Mouse (Mus musculus) hematopoietic stem cell, adult 5-6 weeks (primary cell): ENCODE results near the gene Rhoj. TPM values are rescaled to one million over a fixed set of nuclear protein-coding genes. Genes with fewer than 3 reads are reported as not detected.
A peak's percentile ranks its signal among the peaks of the same experiment; 100 is the strongest.

Source experiments
- ATAC-seq, 2 experiments: fragments of 125-278 bp in 1 of 2; replicated peaks in 1 of 2; 2 replicates each; pipeline ENCODE4 v1.8.0; 2016 to 2017; ENCODE audit warnings: inconsistent platforms in 2 of 2, mild to moderate bottlenecking in 2 of 2, moderate number of reproducible peaks in 2 of 2, low read depth in 1 of 2, moderate TSS enrichment in 1 of 2; ENCODE audit not compliant: low FRiP score in 2 of 2, poor library complexity in 2 of 2, severe bottlenecking in 2 of 2, insufficient read depth in 1 of 2, low TSS enrichment in 1 of 2
- total RNA-seq: library from RNA; stranded (forward); fragments of 172-1452, 232-1000 nt; gene quantifications from 2 replicates; pipeline ENCODE4 v1.2.3, GENCODE M21; 2017

Rhoj gene
- total RNA-seq, 1 experiment from 2014 or later, result 1.0 TPM

GRCm38 (mm10) chr12:75374437-75374836 is 66.3 kb downstream of the Rhoj start:
- ATAC-seq, result no peak

- no peak for ATAC-seq
Observed at GRCm38 (mm10) chr12:75375060-75375459, 66.9 kb downstream of the Rhoj start.

GRCm38 (mm10) chr12:75376126-75376525 is 68.0 kb downstream of the Rhoj start:
- ATAC-seq, result no peak

GRCm38 (mm10) chr12:75386731-75387130 is 78.6 kb downstream of the Rhoj start:
- ATAC-seq, result no peak

- no peak for ATAC-seq
Observed at GRCm38 (mm10) chr12:75387156-75387555, 79.0 kb downstream of the Rhoj start.

- no peak for ATAC-seq
Observed at GRCm38 (mm10) chr12:75387846-75388245, 79.7 kb downstream of the Rhoj start.

GRCm38 (mm10) chr12:75388521-75388920 is 80.4 kb downstream of the Rhoj start:
- no peak for ATAC-seq

- ATAC-seq, result no peak
Observed at GRCm38 (mm10) chr12:75389308-75390135, 81.4 kb downstream of the Rhoj start.

- no peak for ATAC-seq
Observed at GRCm38 (mm10) chr12:75391526-75391925, 83.4 kb downstream of the Rhoj start.

- ATAC-seq, result no peak
Observed at GRCm38 (mm10) chr12:75394011-75394773, 86.1 kb downstream of the Rhoj start.

GRCm38 (mm10) chr12:75396616-75397015 is 88.5 kb downstream of the Rhoj start:
- no peak for ATAC-seq

GRCm38 (mm10) chr12:75397077-75397476 is 89.0 kb downstream of the Rhoj start:
- no peak for ATAC-seq

- peak; percentile 52 to 54; a peak in 2 of 4 replicates for ATAC-seq
Observed at GRCm38 (mm10) chr12:75412964-75413363, 104.8 kb downstream of the Rhoj start.

GRCm38 (mm10) chr12:75414991-75415390 is 106.9 kb downstream of the Rhoj start:
- ATAC-seq, result peak; percentile 34 to 69; a peak in 3 of 4 replicates

GRCm38 (mm10) chr12:75416681-75417080 is 108.6 kb downstream of the Rhoj start, which contains the start of gene Gphb5:
Gphb5 (minus strand) TSS chr12:75416781.
- no peak for ATAC-seq

- no peak for ATAC-seq
Observed at GRCm38 (mm10) chr12:75424359-75424758, 116.2 kb downstream of the Rhoj start.

GRCm38 (mm10) chr12:75424817-75425216 is 116.7 kb downstream of the Rhoj start:
- no peak for ATAC-seq

- no peak for ATAC-seq
Observed at GRCm38 (mm10) chr12:75425882-75426281, 117.8 kb downstream of the Rhoj start.
